Mouse (Mus musculus): ENCODE measurements at regions not wholly inside any gene's neighbourhood (a gene's known extent, or its start where the extent isn't known, plus 50 kb on each side); places are given as distances from the start of the nearest gene placed in this dataset.
"Not testable (repeated sequence)": the region's sequence is repeated elsewhere in the genome, so short reads cannot be mapped to it uniquely, and the experiment has no call there.

- no peak for DNase-seq (ENCODE audit: low spot score)
These were observed 85.6 kb downstream of the Gxylt1 start for GRCm38 (mm10) chr15:93189266-93189855.

- no peak for DNase-seq (ENCODE audit: low spot score)
These were observed 98.8 kb downstream of the Gxylt1 start for GRCm38 (mm10) chr15:93176221-93176620.

DNA sequence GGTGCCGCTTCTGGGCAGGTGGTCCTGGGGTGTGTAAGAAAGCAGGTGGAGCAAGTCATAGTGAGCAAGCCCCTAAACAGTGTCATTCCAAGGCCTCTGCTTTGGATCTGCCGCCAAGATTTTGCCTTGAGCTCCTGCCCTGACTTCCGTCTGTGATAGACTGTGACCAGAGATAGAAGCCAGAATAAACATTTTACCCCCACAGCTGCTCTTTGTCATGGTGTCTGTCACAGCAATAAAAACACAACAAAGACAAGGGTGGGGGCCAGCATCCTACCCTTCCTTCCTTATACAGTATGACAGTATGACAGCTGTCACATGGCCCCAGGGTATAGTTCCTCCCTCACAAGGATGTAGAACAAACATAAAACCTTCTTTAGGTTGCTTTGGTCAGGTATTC, 106.2 kb downstream of the Gxylt1 start:
- DNase-seq (ENCODE audit: low spot score) = no peak

DNA sequence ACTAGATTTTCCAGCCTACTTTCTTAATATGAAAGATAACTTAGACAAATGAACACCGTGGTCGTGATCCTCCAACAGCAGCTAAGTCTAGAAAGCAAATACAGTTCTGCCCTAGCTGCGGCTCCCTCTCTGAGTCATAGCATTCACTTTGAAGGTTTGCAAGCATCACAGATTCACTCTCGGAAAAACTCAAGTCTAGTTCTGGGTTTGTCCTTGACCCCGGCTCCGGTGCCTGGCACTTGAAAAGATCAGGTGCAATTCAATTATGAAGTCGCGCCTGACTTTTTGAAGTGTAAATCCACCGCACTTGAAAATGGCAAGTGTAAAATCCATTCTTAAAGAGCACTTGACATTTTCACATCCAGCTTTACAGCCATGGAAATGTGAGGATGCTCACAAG, 107.5 kb downstream of the Gxylt1 start:
- no peak for DNase-seq (ENCODE audit: low spot score)

DNA sequence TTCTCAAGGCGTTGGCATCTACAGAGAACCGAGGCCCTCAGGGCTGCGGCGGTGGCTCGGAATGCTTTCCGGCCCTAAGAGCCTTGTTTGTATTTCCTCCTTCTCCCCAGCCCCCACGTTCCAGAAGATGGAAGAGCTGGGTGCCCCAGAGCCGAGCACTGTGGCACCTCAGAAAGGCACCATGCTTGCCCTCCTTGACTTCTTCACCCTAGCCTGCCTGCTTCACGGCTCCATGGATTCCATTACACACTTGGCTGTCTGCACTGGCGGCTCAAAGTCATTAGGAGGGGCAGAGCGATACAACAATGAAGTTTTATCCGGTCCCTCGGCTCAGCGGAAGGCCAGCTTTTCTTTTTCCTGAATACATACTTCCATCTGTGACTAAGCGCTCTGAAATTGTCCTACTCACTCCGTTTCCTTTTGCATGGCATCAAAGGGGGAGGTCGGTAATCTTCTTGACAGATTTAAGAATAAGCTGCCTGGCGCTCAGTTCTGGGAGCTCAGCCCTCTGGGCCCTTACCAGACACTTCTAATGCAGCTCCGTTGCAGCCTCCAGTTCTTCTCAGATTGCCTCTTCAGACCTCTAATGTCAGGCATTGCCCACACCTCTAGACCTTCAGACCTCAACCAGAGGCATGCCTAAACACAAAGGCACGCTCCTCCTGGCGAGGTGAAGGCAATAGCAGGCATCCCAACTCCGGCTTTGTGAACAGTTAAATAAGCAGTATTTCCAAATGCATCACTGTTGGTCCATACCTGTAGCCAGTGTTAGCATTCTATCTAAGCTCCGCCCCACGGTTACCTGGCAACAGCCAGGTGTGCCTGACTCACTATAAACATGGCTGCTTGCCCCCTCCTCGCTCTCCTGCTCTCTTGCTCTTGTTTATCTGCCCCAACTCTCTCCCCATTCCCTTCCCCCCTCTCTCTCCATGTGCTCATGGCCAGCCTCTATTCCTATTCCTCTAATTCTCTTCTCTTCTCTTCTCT, 112.8 kb downstream of the Gxylt1 start:
- DNase-seq (ENCODE audit: low spot score) = no peak

GRCm38 (mm10) chr15:93161329-93161728, 113.7 kb downstream of the Gxylt1 start:
- DNase-seq (ENCODE audit: low spot score) = no peak

GRCm38 (mm10) chr15:93155756-93156155, 119.2 kb downstream of the Gxylt1 start:
- no peak for DNase-seq (ENCODE audit: low spot score)

GRCm38 (mm10) chr15:93154022-93154421, 121.0 kb downstream of the Gxylt1 start:
- DNase-seq (ENCODE audit: low spot score) = no peak

DNA sequence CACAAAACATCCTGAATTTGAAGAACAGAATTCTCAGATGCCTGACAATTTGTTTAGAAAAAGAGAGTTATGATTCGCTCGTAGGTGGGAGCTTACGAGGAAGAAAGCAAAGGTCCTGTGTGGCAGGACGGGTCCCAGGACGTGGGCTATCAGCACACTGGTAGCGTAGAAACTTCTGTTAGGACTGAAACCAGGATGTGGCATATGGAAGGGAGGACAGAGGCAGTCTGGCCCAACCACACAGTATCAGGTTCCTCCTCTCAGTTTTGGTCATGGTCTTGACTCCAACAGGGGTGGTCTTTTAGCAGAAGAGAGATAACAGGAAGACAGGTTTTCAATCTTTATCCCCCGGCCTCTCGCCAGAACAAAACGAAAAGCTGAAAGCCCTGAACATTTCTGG, 130.1 kb downstream of the Gxylt1 start:
- no peak for DNase-seq (ENCODE audit: low spot score)

DNA sequence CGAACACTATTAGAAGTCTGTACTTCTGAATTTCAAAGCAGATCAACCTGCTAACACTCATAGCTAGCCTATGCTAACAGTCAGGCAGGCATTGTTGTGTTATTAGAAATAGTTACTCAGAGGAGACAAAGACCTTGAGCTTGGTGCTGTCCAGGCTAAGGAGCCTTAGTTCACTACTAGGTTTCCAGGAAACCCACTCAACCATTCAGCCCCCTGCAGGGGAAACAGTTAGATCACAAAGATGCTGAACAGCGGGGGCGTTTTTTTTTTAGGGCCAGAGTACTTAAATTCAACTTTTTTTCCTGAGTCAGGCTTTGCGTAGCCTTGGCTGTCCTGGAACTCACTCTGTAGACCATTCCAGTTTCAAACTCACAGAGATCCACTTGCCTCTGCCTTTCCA, 130.7 kb downstream of the Gxylt1 start:
- DNase-seq (ENCODE audit: low spot score) = no peak

DNA sequence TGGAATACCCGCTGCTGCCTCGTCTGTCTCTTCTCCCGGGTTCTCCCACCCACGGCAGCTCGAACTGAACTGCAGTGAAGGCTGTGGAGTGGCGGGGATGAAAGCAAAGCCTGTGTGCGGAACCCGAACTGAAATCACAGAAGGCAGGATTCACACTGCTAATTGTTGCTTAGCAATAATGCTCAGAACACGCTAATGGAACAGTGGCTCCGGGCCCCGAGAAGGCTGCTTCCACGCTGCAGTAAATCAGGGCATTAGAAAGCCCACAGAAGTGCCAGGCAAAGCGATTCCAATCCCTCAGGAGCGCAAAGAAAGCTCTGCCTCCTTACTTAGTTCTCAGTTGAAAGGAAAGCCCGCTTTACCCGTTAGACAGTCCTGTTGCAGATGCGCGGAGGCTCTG, 141.6 kb downstream of the Gxylt1 start:
- DNase-seq (ENCODE audit: low spot score) = no peak

GRCm38 (mm10) chr15:93131056-93131455, 143.9 kb downstream of the Gxylt1 start:
- no peak for DNase-seq (ENCODE audit: low spot score)

DNA sequence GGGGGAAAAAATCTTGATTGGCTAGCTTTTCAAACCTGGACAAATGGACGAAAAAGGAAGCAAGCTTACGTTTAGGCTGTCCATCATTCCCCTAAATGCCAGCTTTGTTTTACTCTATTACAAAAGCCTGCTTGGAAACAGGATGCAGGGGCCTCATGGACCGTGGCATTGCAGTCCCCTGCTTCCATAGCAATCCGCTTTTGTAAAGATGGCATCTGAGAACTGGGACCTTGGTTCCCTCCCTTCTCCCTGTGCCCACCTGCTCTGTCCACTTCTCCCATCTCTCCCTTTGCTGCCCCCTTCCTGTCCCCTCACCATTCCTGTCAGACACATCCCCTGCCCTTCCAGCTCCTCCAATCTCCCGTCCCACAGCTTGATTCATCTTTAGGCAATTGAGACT, 149.7 kb downstream of the Gxylt1 start:
- DNase-seq (ENCODE audit: low spot score) = no peak

DNA sequence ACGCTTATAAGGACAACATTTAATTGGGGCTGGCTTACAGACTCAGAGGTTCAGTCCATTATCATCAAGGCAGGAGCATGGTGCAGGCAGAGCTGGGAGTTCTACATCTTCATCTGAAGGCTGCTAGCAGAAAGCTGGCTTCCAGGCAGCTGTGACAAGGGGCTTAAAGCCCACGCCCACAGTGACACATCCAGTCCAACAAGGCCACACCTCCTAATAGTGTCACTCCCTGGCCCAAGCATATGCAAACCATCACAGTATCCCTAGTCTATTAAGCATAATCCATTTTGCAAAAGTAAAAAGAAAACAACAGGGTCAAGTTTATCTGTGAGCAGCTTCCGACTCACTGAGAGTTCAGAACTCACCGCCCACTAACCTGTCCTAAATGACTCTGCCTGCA, 153.8 kb downstream of the Gxylt1 start:
- DNase-seq (ENCODE audit: low spot score) = no peak

- not testable (repeated sequence) for DNase-seq (ENCODE audit: low spot score)
These were observed 157.2 kb downstream of the Gxylt1 start for GRCm38 (mm10) chr15:93117806-93118205.

GRCm38 (mm10) chr15:93115674-93116102, 159.3 kb downstream of the Gxylt1 start:
- DNase-seq (ENCODE audit: low spot score) = no peak

DNA sequence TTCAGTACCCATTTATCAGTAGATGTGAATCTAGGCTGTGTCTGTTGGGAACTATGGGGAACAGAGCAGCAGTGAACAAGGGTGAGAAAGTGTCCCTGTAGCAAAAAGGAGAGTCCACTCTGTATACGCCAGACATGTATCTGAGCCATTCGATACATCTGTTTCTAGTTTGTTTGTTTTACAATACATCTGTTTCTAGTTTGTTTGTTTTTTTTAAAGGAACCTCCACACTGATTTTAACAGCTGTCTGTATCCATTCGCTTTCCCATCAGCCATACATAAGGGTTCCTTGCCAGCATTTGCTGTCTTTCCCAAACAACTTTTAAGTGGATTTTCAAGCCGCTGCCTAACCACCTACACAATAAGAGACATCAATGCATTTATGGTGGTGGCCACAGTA, 170.0 kb downstream of the Gxylt1 start:
- DNase-seq (ENCODE audit: low spot score) = no peak

- DNase-seq (ENCODE audit: low spot score) = no peak
These were observed 171.6 kb downstream of the Gxylt1 start for GRCm38 (mm10) chr15:93103426-93103825.

DNA sequence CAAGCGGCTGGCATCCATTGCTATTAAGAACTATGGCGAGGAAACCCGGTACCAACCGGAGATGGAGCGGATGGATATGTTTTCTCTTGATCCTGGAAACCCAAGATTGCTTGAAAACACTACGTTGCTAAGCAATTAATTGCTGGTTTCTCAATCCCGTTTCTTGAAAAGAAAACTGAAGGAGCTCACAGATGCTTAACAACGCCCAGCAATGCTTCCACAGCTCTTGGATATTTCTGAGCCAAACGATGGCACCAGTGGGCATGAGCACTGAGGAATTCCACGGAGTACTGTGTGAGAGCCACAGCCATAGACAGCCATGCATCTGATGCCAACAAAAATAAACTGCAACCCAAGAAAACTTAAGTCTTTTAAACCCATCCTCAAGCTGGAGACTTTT, 173.1 kb downstream of the Gxylt1 start:
- DNase-seq (ENCODE audit: low spot score) = no peak

DNA sequence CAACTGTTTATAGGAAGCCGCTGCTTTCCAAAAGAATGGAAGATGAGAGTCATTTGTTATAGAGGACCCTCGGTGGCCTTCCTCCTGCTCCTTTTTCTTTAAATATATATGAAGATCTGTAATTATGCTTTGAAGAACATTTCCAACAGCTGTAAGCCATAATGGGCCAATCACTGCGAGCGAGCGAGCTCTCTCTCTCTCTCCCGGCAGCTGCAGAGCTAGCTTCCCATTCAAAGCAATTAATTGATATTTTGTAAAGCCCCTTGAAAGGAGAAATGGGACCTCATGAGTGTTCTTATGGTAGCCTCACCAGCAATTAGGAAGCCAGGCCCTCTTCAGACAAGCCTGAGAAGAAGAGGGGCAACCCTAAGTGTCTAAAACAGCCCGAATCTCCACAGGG, 174.1 kb downstream of the Gxylt1 start:
- no peak for DNase-seq (ENCODE audit: low spot score)

GRCm38 (mm10) chr15:93099840-93100239, 175.1 kb downstream of the Gxylt1 start:
- DNase-seq (ENCODE audit: low spot score) = no peak

DNA sequence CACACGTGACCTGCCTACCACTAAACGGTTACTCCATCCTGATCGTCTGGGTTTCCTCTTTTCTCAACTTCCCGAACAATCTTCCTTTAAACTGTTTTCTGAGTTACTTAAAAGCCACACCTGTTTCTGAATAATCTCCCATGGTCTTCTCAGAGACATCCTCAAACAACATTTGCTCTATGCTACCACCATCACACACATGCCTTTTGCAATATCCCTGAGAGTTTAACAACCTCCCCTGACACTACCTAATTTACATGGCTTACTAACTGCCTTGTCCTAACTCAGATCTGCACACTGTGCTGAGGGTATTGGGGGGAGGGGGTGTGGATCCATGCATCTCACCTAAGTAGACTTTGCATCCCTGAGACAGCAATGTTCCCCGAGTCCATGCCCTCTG, 178.6 kb downstream of the Gxylt1 start:
- no peak for DNase-seq (ENCODE audit: low spot score)

DNA sequence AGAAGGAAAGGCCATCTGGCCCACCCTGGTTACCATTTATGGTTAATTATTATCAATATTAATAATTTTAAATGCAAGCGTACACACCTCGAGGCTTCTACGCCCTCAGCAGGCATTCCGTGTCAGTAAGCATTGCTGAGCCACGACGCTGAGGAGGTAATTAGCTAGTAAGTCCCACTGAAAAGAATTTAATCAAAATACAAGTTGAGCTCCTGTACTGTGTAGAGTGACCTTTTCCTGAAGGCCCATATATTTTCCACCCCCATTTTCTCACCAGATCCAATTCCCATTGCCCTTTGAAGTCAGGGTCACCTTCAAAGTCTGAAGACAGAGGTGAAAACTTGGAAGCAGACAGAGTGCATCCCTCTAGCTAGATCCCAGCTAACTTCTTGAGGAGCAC, 179.8 kb downstream of the Gxylt1 start:
- DNase-seq (ENCODE audit: low spot score) = no peak

Data from spleen, adult 12 weeks (tissue).